Mouse (Mus musculus) layer of hippocampus, postnatal 36 days (tissue): Measurements from ENCODE around the gene Lrrc75a. TPM values are rescaled to one million over a fixed set of nuclear protein-coding genes. Genes with fewer than 3 reads are reported as not detected.

Source experiments
- DNase-seq, 2 experiments: peaks; one replicate each; pipeline ENCODE4 v3.0.0; 2022
- total RNA-seq, 2 experiments: library from RNA; stranded (reverse); gene quantifications; 2 replicates each; pipeline ENCODE4 v1.2.3; 2021

The Lrrc75a gene
- total RNA-seq, 2 experiments from 2014 or later: 7.7 to 8.1 TPM

DNA sequence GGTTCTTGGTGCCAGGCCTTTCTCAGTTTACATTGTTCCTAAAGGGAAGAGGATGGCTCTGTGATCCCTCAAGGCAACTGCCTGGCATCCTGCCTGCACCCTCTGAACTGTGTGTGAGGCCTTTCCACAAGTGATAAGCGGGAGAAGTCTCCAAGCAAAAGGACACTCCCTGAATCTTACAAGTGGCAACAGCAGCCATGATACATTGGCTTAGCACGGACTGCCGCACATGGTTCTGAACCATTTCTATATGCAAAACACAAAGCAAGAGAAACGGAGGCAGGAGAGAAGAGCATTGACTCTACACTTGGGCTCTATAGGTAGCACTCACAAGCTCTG lies 3.0 kb downstream of the Lrrc75a start:
- no peak for DNase-seq

- no peak for DNase-seq
Measured at GRCm38 (mm10) chr11:62644602-62645336, 3.6 kb downstream of the Lrrc75a start.

- DNase-seq: no peak
Measured at GRCm38 (mm10) chr11:62643681-62644363, 4.5 kb downstream of the Lrrc75a start.

GRCm38 (mm10) chr11:62643011-62643631 lies 5.2 kb downstream of the Lrrc75a start:
- DNase-seq: no peak

DNA sequence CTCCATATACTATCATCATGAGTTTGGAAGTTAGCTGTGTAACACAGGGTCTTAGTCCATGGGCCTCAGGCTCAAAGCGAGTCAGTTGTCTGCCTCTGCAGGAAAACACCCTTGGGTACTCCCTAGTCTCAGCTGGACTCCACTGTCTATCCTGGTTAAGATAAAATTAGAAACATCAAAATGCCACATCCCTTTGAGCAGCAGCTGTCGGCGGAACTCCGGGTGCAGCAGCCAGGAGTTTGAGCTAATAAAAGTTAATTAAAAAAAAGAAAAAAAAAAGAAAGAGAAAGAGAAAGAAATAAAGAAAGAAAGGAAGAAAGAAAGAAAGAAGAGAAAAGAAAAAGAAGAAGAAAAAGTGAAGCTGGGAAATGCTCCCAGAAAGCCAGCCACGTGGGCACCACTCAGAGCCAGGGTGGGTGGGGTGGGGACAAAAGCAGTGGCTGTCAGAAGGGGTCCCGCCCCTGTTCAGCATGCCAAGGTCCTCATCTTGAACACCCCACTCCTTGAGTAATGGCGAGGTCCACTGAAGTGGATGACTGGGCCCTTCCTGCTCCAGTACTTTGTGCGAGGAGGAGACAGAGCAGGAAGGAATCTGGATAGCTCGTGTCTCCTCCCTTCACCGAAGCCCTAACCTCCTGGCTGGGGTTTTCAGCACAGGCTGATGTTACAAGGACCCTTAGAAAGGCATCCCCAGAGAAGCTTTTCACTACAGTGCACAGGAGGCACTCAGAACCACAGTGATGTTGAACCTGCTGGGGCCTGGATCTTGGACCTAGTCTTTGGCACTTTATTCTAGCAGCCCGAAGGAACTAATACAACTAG lies 6.1 kb downstream of the Lrrc75a start:
- no peak for DNase-seq

DNA sequence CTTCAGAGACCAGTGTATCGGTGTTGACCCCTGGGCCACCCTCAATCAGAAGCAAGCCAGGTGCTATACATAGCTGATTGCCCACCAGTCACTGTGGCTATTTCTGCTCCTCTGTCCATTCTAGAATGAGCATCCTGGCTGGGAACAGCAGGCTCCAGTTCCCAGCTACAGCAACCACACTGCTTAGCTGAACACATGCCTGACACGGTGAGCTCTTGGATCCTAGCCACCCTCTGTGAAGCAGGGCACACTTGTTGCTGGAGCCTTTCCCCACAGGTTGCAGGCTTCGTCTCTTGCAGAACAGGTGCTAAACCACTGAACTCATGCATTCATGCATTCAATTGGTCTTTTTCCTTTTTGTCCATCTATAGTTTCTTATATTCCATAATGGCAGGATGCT lies 7.9 kb downstream of the Lrrc75a start:
- DNase-seq: no peak

DNA sequence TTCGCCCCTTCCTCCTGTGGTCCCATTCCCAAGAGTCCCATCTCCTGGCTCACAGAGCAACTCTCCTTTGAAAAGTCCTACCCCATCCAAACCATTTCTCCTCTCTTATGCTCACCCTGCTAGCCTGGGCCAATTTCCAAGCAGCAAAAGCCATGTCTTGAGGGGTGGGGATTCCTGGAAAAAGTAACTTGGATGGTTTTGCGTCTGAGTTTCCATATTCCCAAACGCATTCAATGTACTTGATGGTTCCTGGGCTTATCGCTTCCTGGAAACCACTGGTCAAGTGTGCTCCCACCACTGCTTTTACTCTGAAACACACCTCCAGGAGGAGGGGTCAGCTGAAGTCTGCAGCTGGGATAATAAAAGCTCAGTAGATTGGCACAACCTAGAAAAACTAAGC lies 9.9 kb downstream of the Lrrc75a start:
- DNase-seq: no peak

GRCm38 (mm10) chr11:62637806-62638205 lies 10.5 kb downstream of the Lrrc75a start:
- no peak for DNase-seq

DNA sequence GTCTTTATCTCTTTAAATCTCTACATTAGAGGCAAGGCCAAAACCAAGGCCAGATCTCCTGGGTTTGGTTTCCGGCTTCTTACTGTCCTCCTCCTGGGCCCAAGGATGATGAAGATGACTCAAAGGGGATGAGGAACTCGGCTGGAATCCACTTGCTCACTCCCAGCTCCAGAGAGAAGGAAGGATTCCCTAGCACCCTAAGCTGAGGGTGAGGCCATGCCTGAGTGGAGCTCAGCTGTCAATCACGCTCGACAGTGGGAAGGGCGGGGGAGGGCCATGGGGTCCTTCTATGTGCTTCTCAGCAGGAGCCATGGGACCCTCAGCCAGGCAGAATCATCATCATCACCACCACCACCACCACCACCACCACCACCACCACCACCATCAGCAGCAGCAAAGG lies 10.9 kb downstream of the Lrrc75a start:
- DNase-seq: no peak

DNA sequence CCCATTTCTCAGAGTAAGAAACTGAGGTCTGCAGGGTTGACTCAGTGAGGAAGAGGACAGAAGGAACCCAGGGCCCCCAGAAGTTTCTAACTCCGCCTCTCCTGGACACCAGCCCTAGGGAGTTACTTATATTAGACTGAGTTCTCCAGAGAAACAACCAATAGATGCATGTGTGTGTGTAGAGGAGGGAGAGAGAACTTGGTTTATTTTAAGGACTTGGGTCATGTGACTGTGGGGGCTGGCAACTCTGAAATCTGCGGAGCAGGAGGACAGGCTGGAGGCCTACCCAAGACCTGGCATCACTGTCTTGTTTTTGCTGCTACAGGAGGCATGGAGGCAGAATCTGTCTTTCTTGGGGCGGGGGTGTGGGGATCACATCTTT lies 11.5 kb downstream of the Lrrc75a start:
- DNase-seq: no peak

- DNase-seq: no peak
Measured at GRCm38 (mm10) chr11:62636105-62636839, 12.1 kb downstream of the Lrrc75a start.

DNA sequence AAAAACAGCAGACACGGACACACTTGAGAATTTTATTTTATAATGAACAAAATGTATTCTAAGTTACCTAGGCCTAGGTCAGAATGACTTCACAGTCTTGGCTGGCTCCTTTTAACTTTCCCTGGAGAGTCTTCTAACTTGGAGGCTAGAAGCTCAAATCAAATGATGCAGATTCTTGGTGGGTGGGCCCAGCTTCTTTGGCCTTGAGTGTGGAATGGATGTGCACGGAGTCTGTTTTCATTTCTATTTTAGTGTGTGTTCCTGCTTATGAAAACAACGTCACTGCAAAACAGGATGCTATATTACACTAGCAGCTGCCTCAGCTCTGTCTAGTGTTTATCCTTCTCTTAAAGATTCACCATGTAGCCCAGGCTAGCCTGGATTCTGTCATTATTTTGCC lies 12.9 kb downstream of the Lrrc75a start:
- no peak for DNase-seq

DNA sequence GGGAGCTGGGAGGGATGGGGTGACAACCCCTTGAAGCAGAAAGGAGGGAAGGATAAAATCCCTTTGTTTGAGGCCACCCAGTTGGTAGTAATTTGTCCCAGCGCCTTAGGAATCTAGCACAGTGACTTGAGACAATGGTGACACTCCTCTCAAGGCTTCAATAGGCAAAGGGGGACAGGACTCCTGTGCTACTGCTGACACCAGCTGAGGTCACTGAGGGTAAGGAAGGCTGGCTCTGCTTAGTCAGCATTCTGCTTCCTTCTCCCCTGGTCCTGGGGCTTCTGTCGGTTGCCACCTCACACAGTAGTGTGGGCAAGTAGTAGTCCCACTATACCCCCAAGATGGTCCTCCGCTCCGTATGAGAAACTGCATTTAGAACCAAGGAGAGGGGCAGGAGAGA lies 17.2 kb downstream of the Lrrc75a start:
- no peak for DNase-seq

- DNase-seq: no peak
Measured at GRCm38 (mm10) chr11:62630225-62630821, 18.0 kb downstream of the Lrrc75a start.

- DNase-seq: no peak
Measured at GRCm38 (mm10) chr11:62629352-62630224, 18.7 kb downstream of the Lrrc75a start.

GRCm38 (mm10) chr11:62624341-62625291 lies 23.7 kb downstream of the Lrrc75a start:
- peak; percentile 77 to 78 for DNase-seq

DNA sequence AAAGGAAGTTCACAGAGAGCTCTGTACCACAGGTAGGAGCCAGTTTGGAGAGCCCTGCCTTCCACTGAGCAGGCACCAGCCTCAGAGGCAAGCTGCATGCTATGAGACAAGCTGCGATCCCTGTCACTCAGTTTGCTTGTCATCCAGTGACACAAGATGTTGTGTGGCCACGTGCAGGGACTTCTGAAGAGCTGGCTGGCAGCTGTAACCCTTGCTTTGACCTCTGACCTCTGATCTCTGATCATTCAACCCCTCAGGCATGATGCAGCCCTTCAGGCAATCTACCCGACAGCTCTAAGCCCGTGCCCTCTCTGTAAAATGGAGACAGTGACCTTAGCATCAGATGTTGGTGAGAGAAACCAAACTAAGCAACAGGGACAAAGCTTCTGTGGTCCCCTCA lies 25.5 kb downstream of the Lrrc75a start:
- no peak for DNase-seq

- DNase-seq: no peak
Measured at GRCm38 (mm10) chr11:62621586-62622283, 26.6 kb downstream of the Lrrc75a start.

DNA sequence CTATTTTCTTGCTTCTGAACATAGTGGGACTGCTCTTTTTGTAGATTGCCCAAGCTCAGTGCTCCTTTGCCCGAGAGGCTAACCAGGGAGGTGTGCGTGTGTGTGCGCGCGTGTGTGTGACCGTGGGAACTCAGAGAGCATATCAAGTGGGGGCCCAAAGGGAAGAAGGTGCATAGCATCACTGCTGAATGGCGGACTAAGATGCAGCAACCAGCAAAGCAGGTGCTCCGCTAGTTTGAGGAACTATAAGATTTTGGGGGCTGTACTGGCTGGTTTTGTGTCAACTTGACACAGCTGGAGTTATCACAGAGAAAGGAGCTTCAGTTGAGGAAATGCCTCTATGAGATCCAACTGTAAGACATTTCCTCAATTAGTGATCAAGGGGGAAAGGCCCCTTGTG lies 27.2 kb downstream of the Lrrc75a start:
- DNase-seq: no peak
